Mouse (Mus musculus): Measurements from ENCODE around the gene Cd163l1. TPM values are rescaled to one million over a fixed set of nuclear protein-coding genes. Genes with fewer than 3 reads are reported as not detected.

The Cd163l1 gene
- polyA plus RNA-seq (2012; rRNA removed): 0.03 TPM in 1 of 2 replicates, not detected in the other

- 93% methylated on average over 2 of the region's 2 CpGs for WGBS
- TF ChIP-seq CTCF (IDR thresholded peaks at IDR 0.05; ENCODE audit: borderline replicate concordance, insufficient read depth, low read depth, low read length): no peak
- no peak for TF ChIP-seq POLR2A (IDR thresholded peaks at IDR 0.05; ENCODE audit: borderline replicate concordance, insufficient read depth, low read length)
- Histone ChIP-seq H3K27ac (ENCODE audit: insufficient read depth, low read length) (no peak within 1 kb of the TSS), H3K27me3 (ENCODE audit: control insufficient read depth, insufficient read depth, low read length) (no peaks in the 10 kb centered on the region), H3K4me1 (ENCODE audit: control insufficient read depth, insufficient read depth, low read length) (no peaks in the 10 kb centered on the region), H3K4me3 (replicated peaks; ENCODE audit: insufficient read depth, low read depth, low read length) (no peak within 1 kb of the TSS)
- DNase-seq: no peak
These were observed at the start of gene Cd163l1 for GRCm38 (mm10) chr7:140217967-140218366. TSS of gene Cd163l1 (plus strand) at chr7:140218267.

- DNase-seq: no peak
- H3K4me3 ChIP-seq (replicated peaks; ENCODE audit: insufficient read depth, low read depth, low read length): no peak overlapping the region
- no peaks in the 10 kb centered on the region for H3K27me3 ChIP-seq (ENCODE audit: control insufficient read depth, insufficient read depth, low read length)
- TF ChIP-seq CTCF (IDR thresholded peaks at IDR 0.05; ENCODE audit: borderline replicate concordance, insufficient read depth, low read depth, low read length) (no peak), POLR2A (IDR thresholded peaks at IDR 0.05; ENCODE audit: borderline replicate concordance, insufficient read depth, low read length) (no peak)
- H3K27ac ChIP-seq (ENCODE audit: insufficient read depth, low read length): no peak overlapping the region
- peaks cover 16% of the 10 kb centered on the region for H3K4me1 ChIP-seq (ENCODE audit: control insufficient read depth, insufficient read depth, low read length)
- 74% methylated on average over 4 of the region's 4 CpGs for WGBS
These were observed 48.7 kb upstream of the Cd163l1 start for GRCm38 (mm10) chr7:140169386-140169785.

GRCm38 (mm10) chr7:140170863-140171262, 47.2 kb upstream of the Cd163l1 start:
- H3K4me3 ChIP-seq (replicated peaks; ENCODE audit: insufficient read depth, low read depth, low read length): no peak overlapping the region
- WGBS: 91% methylated on average over 3 of the region's 3 CpGs
- DNase-seq: no peak
- H3K27ac ChIP-seq (ENCODE audit: insufficient read depth, low read length): no peak overlapping the region
- TF ChIP-seq CTCF (IDR thresholded peaks at IDR 0.05; ENCODE audit: borderline replicate concordance, insufficient read depth, low read depth, low read length): no peak
- no peak for TF ChIP-seq POLR2A (IDR thresholded peaks at IDR 0.05; ENCODE audit: borderline replicate concordance, insufficient read depth, low read length)
- no peaks in the 10 kb centered on the region for H3K27me3 ChIP-seq (ENCODE audit: control insufficient read depth, insufficient read depth, low read length)
- peaks cover 16% of the 10 kb centered on the region for H3K4me1 ChIP-seq (ENCODE audit: control insufficient read depth, insufficient read depth, low read length)

- DNase-seq: peak; percentile 60 to 69
- 5% methylated on average over 1 of the region's 1 CpGs for WGBS
- no peak within 1 kb of the TSS for H3K27ac ChIP-seq (ENCODE audit: insufficient read depth, low read length)
- no peaks in the 10 kb centered on the region for H3K27me3 ChIP-seq (ENCODE audit: control insufficient read depth, insufficient read depth, low read length)
- no peak; the same call in 1 of the 2 replicates for TF ChIP-seq CTCF (IDR thresholded peaks at IDR 0.05; ENCODE audit: borderline replicate concordance, insufficient read depth, low read depth, low read length)
- no peak for TF ChIP-seq POLR2A (IDR thresholded peaks at IDR 0.05; ENCODE audit: borderline replicate concordance, insufficient read depth, low read length)
- no peak within 1 kb of the TSS for H3K4me3 ChIP-seq (replicated peaks; ENCODE audit: insufficient read depth, low read depth, low read length)
- peaks cover 16% of the 10 kb centered on the region for H3K4me1 ChIP-seq (ENCODE audit: control insufficient read depth, insufficient read depth, low read length)
These were observed 45.1 kb upstream of the Cd163l1 start, which contains the start of gene Olfr523 for GRCm38 (mm10) chr7:140172936-140173335. TSS of gene Olfr523 (plus strand) at chr7:140173217.

GRCm38 (mm10) chr7:140179176-140179575, 38.9 kb upstream of the Cd163l1 start:
- TF ChIP-seq POLR2A (IDR thresholded peaks at IDR 0.05; ENCODE audit: borderline replicate concordance, insufficient read depth, low read length): no peak
- TF ChIP-seq CTCF (IDR thresholded peaks at IDR 0.05; ENCODE audit: borderline replicate concordance, insufficient read depth, low read depth, low read length): no peak
- 64% methylated on average over 2 of the region's 2 CpGs for whole genome bisulfite sequencing
- no peak overlapping the region for H3K4me3 ChIP-seq (replicated peaks; ENCODE audit: insufficient read depth, low read depth, low read length)
- H3K27ac ChIP-seq (ENCODE audit: insufficient read depth, low read length): no peak overlapping the region
- no peaks in the 10 kb centered on the region; the same call in 1 of the 2 replicates for H3K4me1 ChIP-seq (ENCODE audit: control insufficient read depth, insufficient read depth, low read length)
- no peak for DNase-seq
- H3K27me3 ChIP-seq (ENCODE audit: control insufficient read depth, insufficient read depth, low read length): no peaks in the 10 kb centered on the region

GRCm38 (mm10) chr7:140180692-140181091, 37.4 kb upstream of the Cd163l1 start:
- Histone ChIP-seq H3K4me3 (replicated peaks; ENCODE audit: insufficient read depth, low read depth, low read length) (no peak overlapping the region), H3K4me1 (ENCODE audit: control insufficient read depth, insufficient read depth, low read length) (no peaks in the 10 kb centered on the region), H3K27ac (ENCODE audit: insufficient read depth, low read length) (no peak overlapping the region), H3K27me3 (ENCODE audit: control insufficient read depth, insufficient read depth, low read length) (no peaks in the 10 kb centered on the region)
- WGBS: 76% methylated on average over 2 of the region's 2 CpGs
- TF ChIP-seq POLR2A (IDR thresholded peaks at IDR 0.05; ENCODE audit: borderline replicate concordance, insufficient read depth, low read length) (no peak), CTCF (IDR thresholded peaks at IDR 0.05; ENCODE audit: borderline replicate concordance, insufficient read depth, low read depth, low read length) (no peak)
- no peak for DNase-seq

GRCm38 (mm10) chr7:140184206-140184605, 33.9 kb upstream of the Cd163l1 start:
- TF ChIP-seq POLR2A (IDR thresholded peaks at IDR 0.05; ENCODE audit: borderline replicate concordance, insufficient read depth, low read length) (no peak), CTCF (IDR thresholded peaks at IDR 0.05; ENCODE audit: borderline replicate concordance, insufficient read depth, low read depth, low read length) (no peak)
- 88% methylated on average over 4 of the region's 4 CpGs for WGBS

More at GRCm38 (mm10) chr7:140184206-140184605, 33.9 kb upstream of the Cd163l1 start:
- Histone ChIP-seq H3K4me1 (ENCODE audit: control insufficient read depth, insufficient read depth, low read length) (no peaks in the 10 kb centered on the region), H3K27ac (ENCODE audit: insufficient read depth, low read length) (no peak overlapping the region), H3K27me3 (ENCODE audit: control insufficient read depth, insufficient read depth, low read length) (no peaks in the 10 kb centered on the region), H3K4me3 (replicated peaks; ENCODE audit: insufficient read depth, low read depth, low read length) (no peak overlapping the region)
- no peak for DNase-seq

Data from cerebellum, adult 2 months (tissue).